Mouse (Mus musculus) small intestine, adult 2 months (tissue): ENCODE measurements at regions not wholly inside any gene's neighbourhood (a gene's known extent, or its start where the extent isn't known, plus 50 kb on each side); places are given as distances from the start of the nearest gene placed in this dataset.

Source experiments
- H3K27ac ChIP-seq: fragments of 200-500 bp; 2 replicates; pipeline ENCODE4 v1.5.1; 2012; ENCODE audit warnings: low read depth, low read length, control low read depth, inconsistent platforms; ENCODE audit not compliant: insufficient read depth
- H3K27me3 ChIP-seq: fragments of 200-500 bp; 2 replicates; pipeline ENCODE4 v1.6.1; 2012; ENCODE audit warnings: mild to moderate bottlenecking, moderate library complexity, low read length, inconsistent platforms; ENCODE audit not compliant: control insufficient read depth, insufficient read depth
- H3K36me3 ChIP-seq: fragments of 200-500 bp; 2 replicates; pipeline ENCODE4 v1.6.1; 2012; ENCODE audit warnings: mild to moderate bottlenecking, low read length, control low read depth, inconsistent platforms; ENCODE audit not compliant: control insufficient read depth, insufficient read depth
- H3K4me1 ChIP-seq: fragments of 200-500 bp; 2 replicates; pipeline ENCODE4 v1.6.1; 2012; ENCODE audit warnings: low read length, inconsistent platforms, mixed read lengths; ENCODE audit not compliant: control insufficient read depth, insufficient read depth, insufficient read length
- H3K4me3 ChIP-seq: fragments of 200-500 bp; 2 replicates; pipeline ENCODE4 v1.5.1; 2012; ENCODE audit warnings: low read depth, mild to moderate bottlenecking, control low read depth, inconsistent platforms, low read length, moderate library complexity
- CTCF ChIP-seq: fragments of 200-500 bp; IDR thresholded peaks from 2 replicates; pipeline ENCODE4 v1.5.1; 2012; ENCODE audit warnings: low read depth, mild to moderate bottlenecking, control low read depth, inconsistent platforms, low read length, moderate library complexity, mixed read lengths; ENCODE audit not compliant: insufficient replicate concordance, insufficient read length; ENCODE audit errors: extremely low read depth
- POLR2A ChIP-seq: fragments of 200-500 bp; IDR thresholded peaks from 2 replicates; pipeline ENCODE4 v1.6.1; 2012; ENCODE audit warnings: low read depth, mild to moderate bottlenecking, control low read depth, inconsistent platforms, low read length, moderate library complexity
- WGBS: fragments of 180-500 bp; shearing (Covaris S2); methylation state at CpG from one replicate; pipeline ENCODE4 v1.1.7; 2018; 5-methylcytosine and 5-hydroxymethylcytosine counted together

GRCm38 (mm10) chr14:46553239-46553638 lies 162.8 kb upstream of the Bmp4 start:
- no peak overlapping the region for H3K27ac ChIP-seq
- H3K4me3 ChIP-seq: no peak overlapping the region
- no peaks in the 10 kb centered on the region for H3K27me3 ChIP-seq
- TF ChIP-seq CTCF (no peak), POLR2A (no peak)
- no peaks in the 10 kb centered on the region for H3K36me3 ChIP-seq
- 85% methylated on average over 2 of the region's 2 CpGs for WGBS
- H3K4me1 ChIP-seq: no peaks in the 10 kb centered on the region

- TF ChIP-seq CTCF: no peak
- H3K4me1 ChIP-seq: no peaks in the 10 kb centered on the region
- no peaks in the 10 kb centered on the region for H3K36me3 ChIP-seq
- no peak overlapping the region for H3K4me3 ChIP-seq
- H3K27me3 ChIP-seq: no peaks in the 10 kb centered on the region
- WGBS: 44% methylated on average over 6 of the region's 6 CpGs
- no peak overlapping the region for H3K27ac ChIP-seq
These were observed 155.7 kb upstream of the Bmp4 start for GRCm38 (mm10) chr14:46546146-46546545.

- WGBS: 39% methylated on average over 6 of the region's 6 CpGs
- Histone ChIP-seq H3K4me3 (no peak overlapping the region), H3K27me3 (no peaks in the 10 kb centered on the region), H3K4me1 (no peaks in the 10 kb centered on the region), H3K36me3 (no peaks in the 10 kb centered on the region), H3K27ac (no peak overlapping the region)
- TF ChIP-seq POLR2A (no peak), CTCF (peak; percentile 43; the same call in 1 of the 2 replicates)
These were observed 149.2 kb upstream of the Bmp4 start for GRCm38 (mm10) chr14:46539466-46540187.

GRCm38 (mm10) chr14:46536002-46536762 lies 145.7 kb upstream of the Bmp4 start:
- no peaks in the 10 kb centered on the region for H3K4me1 ChIP-seq
- H3K27ac ChIP-seq: no peak overlapping the region
- H3K36me3 ChIP-seq: no peaks in the 10 kb centered on the region
- 79% methylated on average over 10 of the region's 10 CpGs for WGBS
- H3K4me3 ChIP-seq: no peak overlapping the region
- TF ChIP-seq CTCF: no peak
- no peak for TF ChIP-seq POLR2A
- H3K27me3 ChIP-seq: no peaks in the 10 kb centered on the region

DNA sequence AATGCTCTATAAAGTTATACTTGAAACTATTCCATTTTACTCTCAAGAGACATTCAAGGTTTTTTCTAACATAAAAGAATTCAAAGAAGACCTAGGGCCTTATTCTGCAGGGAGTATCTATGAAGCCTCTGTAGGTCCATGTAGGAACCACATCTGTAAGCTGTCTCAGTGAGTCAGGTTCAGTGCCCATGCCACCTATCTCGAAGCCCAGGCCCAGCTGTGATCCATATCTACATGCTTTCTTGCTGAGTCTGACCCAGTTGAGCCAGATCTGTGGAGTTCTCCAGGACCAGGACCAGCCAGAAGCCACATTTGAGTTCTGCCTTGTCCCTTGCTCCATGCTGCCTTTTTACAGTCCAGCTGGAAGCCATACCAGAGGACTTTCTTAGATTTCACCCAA lies 142.2 kb upstream of the Bmp4 start:
- H3K36me3 ChIP-seq: no peaks in the 10 kb centered on the region
- H3K27ac ChIP-seq: no peak overlapping the region
- H3K4me1 ChIP-seq: no peaks in the 10 kb centered on the region
- H3K27me3 ChIP-seq: no peaks in the 10 kb centered on the region
- WGBS: 49% methylated on average over 1 of the region's 1 CpGs
- H3K4me3 ChIP-seq: no peak overlapping the region
- no peak for TF ChIP-seq POLR2A
- no peak for TF ChIP-seq CTCF

DNA sequence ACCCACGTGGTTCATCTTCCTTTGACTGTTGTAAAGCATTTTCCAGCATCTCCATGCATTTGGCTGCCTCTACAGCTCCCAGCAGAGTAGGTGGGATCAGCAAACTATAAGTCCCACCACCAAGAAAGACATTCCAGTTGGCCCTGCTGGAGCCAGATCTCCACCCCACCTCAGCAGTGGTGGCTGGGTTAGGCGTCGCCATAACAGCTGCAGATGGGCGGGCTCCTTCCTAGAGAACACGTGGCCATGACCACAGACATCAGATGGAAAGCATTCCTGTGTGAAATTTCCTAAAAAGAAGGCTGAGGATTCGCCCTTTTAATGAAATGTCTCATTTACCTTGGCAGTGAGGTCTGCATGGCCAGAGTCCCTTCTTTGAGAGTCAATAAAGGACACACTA lies 140.0 kb upstream of the Bmp4 start:
- Histone ChIP-seq H3K4me3 (no peak overlapping the region), H3K27me3 (no peaks in the 10 kb centered on the region), H3K27ac (no peak overlapping the region), H3K4me1 (no peaks in the 10 kb centered on the region), H3K36me3 (no peaks in the 10 kb centered on the region)
- WGBS: 71% methylated on average over 6 of the region's 6 CpGs
- no peak for TF ChIP-seq CTCF
- TF ChIP-seq POLR2A: no peak

DNA sequence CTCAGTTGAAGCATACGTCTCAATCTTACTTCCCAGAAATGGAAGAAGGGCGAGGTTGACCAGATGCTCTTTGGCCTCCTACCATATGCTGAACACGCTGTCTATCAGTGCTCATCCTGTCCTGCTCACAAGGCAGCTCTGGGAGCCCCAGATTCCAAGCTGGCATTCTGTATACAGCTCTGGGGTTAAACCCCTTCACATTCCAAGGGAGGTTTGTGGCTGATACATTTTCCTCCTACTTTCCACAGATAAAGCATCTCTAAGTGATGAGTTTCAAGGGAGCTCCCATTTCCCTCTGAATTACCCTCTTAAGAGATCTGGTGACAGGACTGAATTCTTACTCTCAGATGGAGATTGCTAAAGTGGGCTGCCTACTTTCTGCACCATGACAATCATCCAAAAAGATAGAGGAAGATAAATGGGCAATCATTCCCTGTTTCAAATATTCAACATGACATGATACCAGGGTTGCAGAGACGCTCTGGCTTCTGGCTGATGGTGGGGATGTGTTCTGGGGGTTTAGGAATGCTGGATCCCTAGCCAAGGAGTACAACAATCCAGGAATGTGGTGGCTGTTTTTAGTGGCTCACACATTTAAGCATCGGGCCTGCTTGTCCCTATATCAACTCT lies 138.7 kb upstream of the Bmp4 start:
- WGBS: 74% methylated on average over 5 of the region's 5 CpGs

DNA sequence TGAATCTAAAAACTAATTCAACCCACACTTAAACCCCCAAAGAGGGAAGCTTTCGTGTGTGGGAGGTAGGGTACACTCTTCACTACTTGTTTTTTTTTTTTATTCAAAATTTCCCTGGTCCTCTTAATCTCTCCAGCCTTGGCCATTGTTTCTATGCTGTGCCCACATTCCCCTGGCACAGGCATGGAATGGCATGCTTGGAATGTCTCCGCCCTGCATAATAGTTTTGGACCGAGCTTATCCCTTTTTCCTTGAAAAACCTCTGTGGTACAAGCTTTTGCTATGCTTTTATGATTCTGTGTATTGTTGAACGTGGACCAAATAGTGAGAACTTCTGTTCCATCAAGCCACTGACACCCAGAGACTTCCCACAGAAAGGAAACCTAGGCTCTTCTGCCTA lies 126.8 kb upstream of the Bmp4 start:
- Histone ChIP-seq H3K27ac (no peak overlapping the region), H3K4me1 (no peaks in the 10 kb centered on the region), H3K36me3 (no peaks in the 10 kb centered on the region), H3K4me3 (no peak overlapping the region), H3K27me3 (no peaks in the 10 kb centered on the region)
- TF ChIP-seq CTCF (no peak), POLR2A (no peak)
- WGBS: 56% methylated on average over 4 of the region's 4 CpGs

More for the DNA sequence above, 138.7 kb upstream of the Bmp4 start:
- H3K4me1 ChIP-seq: no peaks in the 10 kb centered on the region
- H3K27me3 ChIP-seq: no peaks in the 10 kb centered on the region
- no peak overlapping the region for H3K4me3 ChIP-seq
- no peak for TF ChIP-seq POLR2A
- no peaks in the 10 kb centered on the region for H3K36me3 ChIP-seq
- H3K27ac ChIP-seq: no peak overlapping the region
